Mouse (Mus musculus) frontal cortex, adult 2 months (tissue): ENCODE results near the gene Rbm20. TPM values are rescaled to one million over a fixed set of nuclear protein-coding genes. Genes with fewer than 3 reads are reported as not detected.
A peak's percentile ranks its signal among the peaks of the same experiment; 100 is the strongest.

ENCODE experiments used
- DNase-seq, 2 experiments: peaks; one replicate each; pipeline ENCODE4 v3.0.0; 2022; ENCODE audit warnings: low spot score in 1 of 2; ENCODE audit errors: extremely low spot score in 1 of 2
- polyA plus RNA-seq: library from polyadenylated mRNA; depleted of rRNA; stranded (reverse); fragments of >200 nt; gene quantifications from 2 replicates; pipeline ENCODE4 v1.2.3, GENCODE M21; 2012

Rbm20 gene
- polyA plus RNA-seq, 1 experiment = 6.9 TPM

- peak in 1 of 2 experiments; percentile 66 for DNase-seq
Measured at GRCm38 (mm10) chr19:53786239-53786638, 109.1 kb downstream of the Rbm20 start.

GRCm38 (mm10) chr19:53786836-53787235, 109.7 kb downstream of the Rbm20 start:
- DNase-seq = no peak

GRCm38 (mm10) chr19:53788621-53789331, 111.7 kb downstream of the Rbm20 start:
- no peak for DNase-seq

DNA sequence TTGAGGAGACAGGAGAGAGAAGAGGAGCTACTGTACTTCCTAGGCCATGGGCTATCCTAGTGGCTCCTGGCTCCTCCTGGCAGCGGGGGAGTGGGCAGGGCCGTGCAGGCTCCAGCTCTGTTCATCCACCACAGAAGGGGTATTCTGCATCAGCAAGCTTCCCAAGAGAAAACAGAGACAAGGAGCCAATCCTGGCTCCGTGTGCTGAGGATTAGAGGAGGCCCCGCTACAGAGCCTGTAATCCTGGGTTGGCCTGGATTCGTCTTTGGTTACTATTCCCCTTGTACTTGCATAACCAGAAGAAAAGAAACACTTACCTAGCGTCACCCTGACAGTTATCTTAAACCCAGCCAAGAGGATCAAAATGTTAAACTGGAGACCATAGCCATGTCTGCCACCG, 112.5 kb downstream of the Rbm20 start:
- no peak for DNase-seq

GRCm38 (mm10) chr19:53791751-53792720, 114.9 kb downstream of the Rbm20 start:
- no peak for DNase-seq

DNA sequence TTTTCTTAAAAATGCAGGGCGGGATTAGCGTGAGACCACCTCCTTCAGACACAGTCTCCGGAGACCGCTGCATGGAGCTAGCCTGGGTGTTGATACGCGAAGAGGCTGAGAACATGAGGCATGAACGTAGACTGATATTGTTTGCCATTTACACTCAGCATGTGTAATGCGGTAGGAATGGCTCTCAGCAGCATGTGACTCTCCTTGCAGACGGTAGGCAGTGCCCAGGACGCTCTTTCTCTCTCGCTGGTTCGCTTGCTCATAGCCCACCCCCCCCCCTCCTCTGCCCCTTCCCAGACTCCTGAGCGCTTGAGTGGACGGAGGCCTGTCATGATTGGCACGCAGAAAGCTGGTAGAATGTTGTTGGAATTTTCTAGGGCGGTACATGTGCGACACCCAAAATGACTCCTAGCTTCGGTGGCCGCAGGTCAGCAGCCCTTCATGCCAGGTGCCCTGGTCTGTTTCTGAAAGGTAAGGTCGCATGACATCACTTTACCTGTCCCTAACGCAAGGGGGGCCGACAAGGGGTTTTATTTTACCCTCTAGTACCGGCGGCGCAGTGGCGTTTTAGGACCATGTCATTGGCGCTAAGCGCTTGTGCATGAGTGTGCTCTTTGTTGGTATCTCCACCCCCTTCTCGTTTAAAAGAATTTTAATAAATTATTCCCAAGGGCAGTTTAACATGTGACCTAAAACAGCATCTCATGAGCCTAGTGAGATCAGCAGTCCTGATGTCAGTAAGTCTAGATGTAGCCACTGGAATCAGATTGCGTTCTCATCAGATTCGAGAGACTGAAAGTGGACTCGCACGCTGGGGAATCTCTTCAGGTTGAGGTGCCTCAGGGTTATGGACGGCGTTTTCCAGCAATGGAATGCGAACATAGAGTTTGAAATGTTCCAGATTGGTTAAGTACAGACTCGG, 116.1 kb downstream of the Rbm20 start:
- DNase-seq = no peak

DNA sequence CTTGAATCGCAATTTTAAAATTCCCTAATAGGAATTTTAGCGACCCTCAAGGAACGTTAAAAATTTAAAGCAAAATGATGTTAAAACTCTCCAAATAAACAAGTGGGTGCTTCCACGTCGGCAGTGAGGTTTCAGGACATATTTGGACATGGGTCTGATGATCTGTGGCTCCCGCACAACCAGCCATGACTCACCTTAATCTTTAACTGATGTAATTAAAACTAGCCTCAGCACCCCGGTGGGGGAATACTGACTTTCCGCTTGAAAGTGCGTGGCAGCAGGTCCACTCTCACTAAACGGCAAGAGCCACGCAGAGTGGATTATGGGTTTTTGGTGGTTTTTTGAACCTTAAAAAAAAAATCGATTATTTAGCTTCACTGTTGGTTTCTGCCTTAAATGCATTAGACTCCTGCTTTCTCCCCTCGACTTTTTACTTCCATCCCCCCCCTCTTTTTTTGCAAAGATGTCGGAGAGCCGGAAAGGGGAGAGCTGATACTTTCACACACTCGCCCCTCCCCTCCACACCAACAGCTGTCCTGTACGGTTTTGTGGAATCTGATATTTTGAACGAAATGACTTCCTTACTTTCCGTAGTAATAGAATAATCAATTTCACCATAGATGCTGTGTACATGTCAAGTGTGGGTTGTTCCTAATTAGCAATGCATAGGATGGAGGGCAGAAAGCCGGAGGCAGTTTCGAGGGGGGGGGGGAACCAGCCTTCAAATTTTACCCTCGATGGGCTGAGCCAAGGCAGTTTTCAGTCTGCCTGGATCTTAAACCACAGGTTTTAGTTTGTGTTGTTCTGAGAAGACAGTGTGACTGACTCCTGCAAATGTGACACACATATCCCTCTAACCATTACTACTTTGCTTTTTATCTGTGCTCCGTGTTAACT, 117.1 kb downstream of the Rbm20 start:
- DNase-seq = no peak

- no peak for DNase-seq
Measured at GRCm38 (mm10) chr19:53794996-53795395, 117.9 kb downstream of the Rbm20 start.

- DNase-seq = no peak
Measured at GRCm38 (mm10) chr19:53796020-53796419, 118.9 kb downstream of the Rbm20 start.

DNA sequence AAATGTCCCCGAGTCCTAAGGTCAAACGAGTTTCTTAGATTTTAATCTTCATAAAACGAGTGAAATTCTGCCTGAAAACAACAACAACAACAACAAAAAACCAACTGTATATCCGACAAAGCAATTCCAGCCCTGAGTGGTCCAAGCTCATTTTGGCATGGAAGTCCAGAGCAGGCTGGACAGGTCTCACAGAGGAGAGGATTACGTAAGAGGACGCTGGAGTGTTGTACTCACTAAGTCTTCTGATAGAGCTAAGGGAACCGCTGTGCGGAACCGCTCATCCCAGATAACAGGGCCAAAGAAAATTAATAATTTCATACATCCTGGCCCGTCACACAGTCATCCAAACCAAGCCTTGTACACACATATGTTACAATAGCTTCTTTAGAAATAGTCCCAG, 120.7 kb downstream of the Rbm20 start:
- DNase-seq = no peak

GRCm38 (mm10) chr19:53799885-53800284, 122.8 kb downstream of the Rbm20 start:
- no peak for DNase-seq

GRCm38 (mm10) chr19:53800365-53800999, 123.4 kb downstream of the Rbm20 start:
- DNase-seq = no peak

- no peak for DNase-seq
Measured at GRCm38 (mm10) chr19:53801380-53801779, 124.3 kb downstream of the Rbm20 start.

- DNase-seq = no peak
Measured at GRCm38 (mm10) chr19:53801789-53802683, 124.9 kb downstream of the Rbm20 start.

- DNase-seq = no peak
Measured at GRCm38 (mm10) chr19:53803954-53804353, 126.8 kb downstream of the Rbm20 start.

DNA sequence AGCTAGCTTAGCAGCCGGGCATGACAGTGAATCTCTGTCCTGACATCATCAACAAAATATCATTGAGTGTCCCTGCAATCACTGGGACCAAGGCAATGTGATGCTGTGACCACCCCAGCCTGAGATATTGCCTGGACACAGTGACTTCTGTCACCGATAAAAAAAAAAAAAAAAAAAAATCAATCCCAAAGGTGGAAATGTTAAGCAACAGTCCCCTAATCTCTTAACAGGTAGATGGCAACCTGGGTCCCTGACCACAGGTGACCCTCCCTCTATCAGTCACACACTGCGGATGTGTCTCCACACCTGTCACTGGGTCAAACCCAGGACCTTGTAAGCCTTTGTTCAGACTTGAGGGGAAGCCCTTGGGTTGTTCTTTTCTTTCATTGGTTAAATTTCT, 128.0 kb downstream of the Rbm20 start:
- DNase-seq = no peak

DNA sequence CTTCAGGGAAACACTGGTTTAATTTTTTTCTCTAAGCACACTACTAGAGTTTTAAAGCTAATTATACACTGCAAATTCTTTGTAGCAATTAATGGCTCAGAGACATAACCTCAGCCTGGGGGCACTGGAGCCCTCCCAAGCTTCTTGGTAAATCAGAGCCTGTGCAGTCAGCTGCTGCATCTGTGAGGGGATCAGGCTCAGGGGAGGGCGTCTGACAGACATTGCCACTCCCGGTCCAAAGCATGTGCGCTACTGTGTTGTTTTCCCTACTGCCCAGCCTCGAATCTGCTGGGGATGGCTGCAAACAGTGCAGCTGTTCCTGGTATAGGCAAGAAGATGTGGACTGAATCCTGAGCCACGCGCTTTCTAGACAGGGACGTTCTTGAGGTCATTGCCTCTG, 129.0 kb downstream of the Rbm20 start:
- DNase-seq = no peak
